In the genomic region with DNA sequence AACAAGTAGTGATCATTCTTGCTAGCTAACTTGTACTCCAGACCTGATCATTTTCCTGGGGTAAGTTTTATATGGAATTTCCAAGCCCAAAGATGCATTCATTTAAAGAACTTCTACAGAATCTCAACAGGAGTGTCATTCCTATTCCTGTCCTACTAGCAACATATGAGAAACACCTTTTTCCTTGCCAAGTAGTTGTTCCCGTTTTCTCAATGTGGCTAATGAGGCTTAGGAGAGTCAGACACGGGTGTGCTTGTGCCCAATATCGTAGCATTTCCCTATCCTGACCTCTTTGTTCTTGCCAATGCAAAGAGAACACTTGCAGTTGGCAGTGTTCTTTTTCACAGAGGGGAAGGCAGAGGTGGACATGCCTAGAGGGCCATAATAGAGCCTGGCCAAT, we compare ENCODE assay signal across 23 mouse cellular contexts.
"Had no signal": no experiment of that assay in that cellular context is flagged by ENCODE, and none has a peak within 500 bp of the region (broad histone marks: within the 10 kb centered on the region; RNA-seq: fewer than 3 reads in every experiment).

No protein-coding gene starts in this region.

- H3K9me3 ChIP-seq: heart, embryonic 13.5 days; heart, embryonic 15.5 days; hindbrain, embryonic 13.5 days; hindbrain, embryonic 15.5 days; kidney, embryonic 15.5 days; limb, embryonic 13.5 days; limb, embryonic 15.5 days; liver, embryonic 12.5 days had no signal

- DNase-seq: heart, adult 11 months; heart, adult 2 months; heart, postnatal 14 days; heart, postnatal 36 days; kidney, adult 11 months; kidney, adult 9 months; kidney, postnatal 14 days; layer of hippocampus, adult 9-11 months; layer of hippocampus, postnatal 36 days; left cerebral cortex, postnatal 4 days had no signal

- H3K4me1 ChIP-seq: liver, embryonic 12.5 days had no signal

- H3K27me3 ChIP-seq: heart, embryonic 13.5 days; heart, embryonic 15.5 days; hindbrain, embryonic 13.5 days; hindbrain, embryonic 15.5 days; kidney, embryonic 15.5 days; limb, embryonic 15.5 days; liver, embryonic 12.5 days had no signal

- H3K36me3 ChIP-seq: heart, embryonic 13.5 days; heart, embryonic 15.5 days; hindbrain, embryonic 13.5 days; hindbrain, embryonic 15.5 days; kidney, embryonic 15.5 days; limb, embryonic 13.5 days; limb, embryonic 15.5 days; liver, embryonic 12.5 days had no signal

- H3K4me3 ChIP-seq: heart, adult 2 months; heart, embryonic 13.5 days; heart, embryonic 15.5 days; hindbrain, embryonic 13.5 days; hindbrain, embryonic 15.5 days; kidney, embryonic 15.5 days; limb, embryonic 13.5 days; limb, embryonic 15.5 days; liver, embryonic 12.5 days had no signal

- ATAC-seq: intestine, embryonic 16.5 days; liver, embryonic 12.5 days had no signal

- H3K27ac ChIP-seq: heart, adult 2 months; heart, embryonic 13.5 days; heart, embryonic 15.5 days; hindbrain, embryonic 15.5 days; hindbrain, postnatal 0 days; kidney, embryonic 15.5 days; kidney, postnatal 0 days; limb, embryonic 13.5 days; limb, embryonic 15.5 days; liver, embryonic 12.5 days; liver, embryonic 14.5 days had no signal

- H3K4me2 ChIP-seq: heart, embryonic 11.5 days; heart, embryonic 13.5 days; heart, embryonic 15.5 days; hindbrain, embryonic 13.5 days; hindbrain, embryonic 15.5 days; kidney, embryonic 15.5 days; limb, embryonic 13.5 days; limb, embryonic 15.5 days; liver, embryonic 12.5 days had no signal

- H3K9ac ChIP-seq: heart, embryonic 13.5 days; heart, embryonic 15.5 days; hindbrain, embryonic 13.5 days; hindbrain, embryonic 15.5 days; kidney, embryonic 15.5 days; limb, embryonic 13.5 days; limb, embryonic 15.5 days; liver, embryonic 12.5 days; liver, embryonic 14.5 days had no signal
